Mouse (Mus musculus) kidney, embryonic 16.5 days (tissue): ENCODE data around the gene Cenpf. TPM values are rescaled to one million over a fixed set of nuclear protein-coding genes. Genes with fewer than 3 reads are reported as not detected.

Experiments
- ATAC-seq: fragments of 200-750 bp; cut with Nextera tagmentation; 2 replicates; pipeline ENCODE4 v1.8.0; 2017; ENCODE audit warnings: moderate TSS enrichment; ENCODE audit not compliant: low FRiP score, low TSS enrichment
- H3K27ac ChIP-seq: fragments of 300-500 bp; sonication (generic); 2 replicates; pipeline ENCODE4 v1.5.1; 2014; ENCODE audit warnings: low read length
- H3K27me3 ChIP-seq: fragments of 300-500 bp; sonication (generic); 2 replicates; pipeline ENCODE4 v1.6.1; 2014; ENCODE audit warnings: low read length, control low read depth, mixed read lengths; ENCODE audit not compliant: insufficient read depth
- H3K36me3 ChIP-seq: fragments of 300-500 bp; sonication (generic); 2 replicates; pipeline ENCODE4 v1.6.1; 2014; ENCODE audit warnings: low read length, control low read depth, mixed read lengths; ENCODE audit not compliant: insufficient read depth
- H3K4me1 ChIP-seq: fragments of 300-500 bp; sonication (generic); 2 replicates; pipeline ENCODE4 v1.6.1; 2014; ENCODE audit warnings: low read length, control low read depth, mixed read lengths; ENCODE audit not compliant: insufficient read depth
- H3K4me2 ChIP-seq: fragments of 300-500 bp; sonication (generic); replicated peaks from 2 replicates; pipeline ENCODE4 v1.6.1; 2014; ENCODE audit warnings: low read depth, low read length
- H3K4me3 ChIP-seq: fragments of 300-500 bp; sonication (generic); 2 replicates; pipeline ENCODE4 v1.5.1; 2014; ENCODE audit warnings: mild to moderate bottlenecking, low read length
- H3K9ac ChIP-seq: fragments of 300-500 bp; sonication (generic); replicated peaks from 2 replicates; pipeline ENCODE4 v1.6.1; 2014; ENCODE audit warnings: low read length
- H3K9me3 ChIP-seq: fragments of 300-500 bp; sonication (generic); 2 replicates; pipeline ENCODE4 v1.6.1; 2016; ENCODE audit warnings: low read length, control low read depth
- WGBS: fragments of 180-500 bp; shearing (Covaris S2); extraction: QIAGEN DNeasy Blood & Tissue Kit; methylation state at CpG from one replicate; pipeline ENCODE4 v1.1.7; 2014; 5-methylcytosine and 5-hydroxymethylcytosine counted together
- polyA plus RNA-seq: library from polyadenylated mRNA; unstranded; fragments of >200 nt; fragmentation: Nextera tagmentation; extraction: Ambion mirVana; gene quantifications from 2 replicates; pipeline ENCODE4 v1.2.1, GENCODE M21; 2015

Cenpf gene
- 65.4 and 87.1 TPM in 2 replicates for polyA plus RNA-seq

GRCm38 (mm10) chr1:189687654-189688387 lies at the start of gene Cenpf:
Gene Cenpf (minus strand): TSS chr1:189688086.
- Histone ChIP-seq H3K9ac (peak within 1 kb of the TSS; percentile 83), H3K4me2 (peak within 1 kb of the TSS; percentile 76), H3K27ac (0 out of 2 replicates have a peak within 1 kb of the TSS, but pooled peaks have one; percentile 36), H3K4me1 (peaks cover 36% of the 10 kb centered on the region), H3K27me3 (no peaks in the 10 kb centered on the region), H3K9me3 (no peaks in the 10 kb centered on the region), H3K4me3 (peak within 1 kb of the TSS; percentile 79), H3K36me3 (peaks cover 19% of the 10 kb centered on the region)
- ATAC-seq: peak; percentile 100
- under 1% methylated on average over 48 of the region's 55 CpGs for WGBS

GRCm38 (mm10) chr1:189732156-189732555 lies 44.3 kb upstream of the Cenpf start:
- WGBS: 56% methylated on average over 8 of the region's 8 CpGs
- H3K36me3 ChIP-seq: no peaks in the 10 kb centered on the region
- no peak for ATAC-seq
- peak overlapping the region; percentile 0; the same call in 1 of the 2 replicates for H3K4me3 ChIP-seq
- peak overlapping the region; percentile 24; the same call in 1 of the 2 replicates for H3K9ac ChIP-seq
- H3K4me2 ChIP-seq: peak overlapping the region; percentile 82
- H3K27ac ChIP-seq: peak overlapping the region; percentile 16
- no peaks in the 10 kb centered on the region for H3K9me3 ChIP-seq
- H3K27me3 ChIP-seq: no peaks in the 10 kb centered on the region
- peaks cover 42% of the 10 kb centered on the region for H3K4me1 ChIP-seq

- peak overlapping the region; percentile 24; the same call in 1 of the 2 replicates for H3K9ac ChIP-seq
- peak overlapping the region; percentile 16 for H3K27ac ChIP-seq
- H3K4me1 ChIP-seq: peaks cover 46% of the 10 kb centered on the region
- ATAC-seq: no peak
- no peaks in the 10 kb centered on the region for H3K27me3 ChIP-seq
- WGBS: 62% methylated on average over 10 of the region's 10 CpGs
- H3K9me3 ChIP-seq: no peaks in the 10 kb centered on the region
- H3K36me3 ChIP-seq: no peaks in the 10 kb centered on the region
- peak overlapping the region; percentile 82 for H3K4me2 ChIP-seq
- H3K4me3 ChIP-seq: peak overlapping the region; percentile 0; the same call in 1 of the 2 replicates
These were observed 43.8 kb upstream of the Cenpf start for GRCm38 (mm10) chr1:189731697-189732096.

GRCm38 (mm10) chr1:189729141-189729815 lies 41.4 kb upstream of the Cenpf start:
- 4% methylated on average over 17 of the region's 17 CpGs for WGBS
- H3K27ac ChIP-seq: peak overlapping the region; percentile 98
- H3K4me1 ChIP-seq: peaks cover 58% of the 10 kb centered on the region
- no peaks in the 10 kb centered on the region for H3K27me3 ChIP-seq
- H3K36me3 ChIP-seq: no peaks in the 10 kb centered on the region
- peak overlapping the region; percentile 95 for H3K4me3 ChIP-seq
- H3K4me2 ChIP-seq: peak overlapping the region; percentile 82
- peak overlapping the region; percentile 96 for H3K9ac ChIP-seq
- no peaks in the 10 kb centered on the region for H3K9me3 ChIP-seq
- no peak for ATAC-seq

- ATAC-seq: no peak
- Histone ChIP-seq H3K4me2 (peak overlapping the region; percentile 82), H3K27me3 (no peaks in the 10 kb centered on the region), H3K9me3 (no peaks in the 10 kb centered on the region), H3K4me3 (peak overlapping the region; percentile 95), H3K36me3 (no peaks in the 10 kb centered on the region), H3K4me1 (peaks cover 58% of the 10 kb centered on the region), H3K27ac (peak overlapping the region; percentile 98), H3K9ac (peak overlapping the region; percentile 96)
- 0% methylated on average over 15 of the region's 15 CpGs for WGBS
These were observed 40.9 kb upstream of the Cenpf start for GRCm38 (mm10) chr1:189728784-189729115.

GRCm38 (mm10) chr1:189727884-189728783 lies 40.2 kb upstream of the Cenpf start, which contains the start of gene Ptpn14:
Gene Ptpn14 (plus strand): TSS chr1:189728268.
- no peaks in the 10 kb centered on the region for H3K9me3 ChIP-seq
- peak within 1 kb of the TSS; percentile 98 for H3K27ac ChIP-seq
- H3K27me3 ChIP-seq: no peaks in the 10 kb centered on the region
- H3K4me3 ChIP-seq: peak within 1 kb of the TSS; percentile 95
- peaks cover 58% of the 10 kb centered on the region for H3K4me1 ChIP-seq
- ATAC-seq: peak; percentile 93
- H3K4me2 ChIP-seq: peak within 1 kb of the TSS; percentile 82
- no peaks in the 10 kb centered on the region for H3K36me3 ChIP-seq
- peak within 1 kb of the TSS; percentile 96 for H3K9ac ChIP-seq
- under 1% methylated on average over 92 of the region's 98 CpGs for WGBS

GRCm38 (mm10) chr1:189727346-189727883 lies 39.5 kb upstream of the Cenpf start:
- Histone ChIP-seq H3K36me3 (no peaks in the 10 kb centered on the region), H3K4me3 (peak overlapping the region; percentile 95), H3K4me2 (peak overlapping the region; percentile 82), H3K27ac (peak overlapping the region; percentile 98), H3K9me3 (no peaks in the 10 kb centered on the region), H3K27me3 (no peaks in the 10 kb centered on the region), H3K4me1 (peaks cover 53% of the 10 kb centered on the region), H3K9ac (peak overlapping the region; percentile 96)
- WGBS: under 1% methylated on average over 22 of the region's 22 CpGs
- peak; percentile 78 for ATAC-seq

GRCm38 (mm10) chr1:189726121-189726520 lies 38.2 kb upstream of the Cenpf start:
- Histone ChIP-seq H3K9me3 (no peaks in the 10 kb centered on the region), H3K27ac (peak overlapping the region; percentile 98), H3K27me3 (no peaks in the 10 kb centered on the region), H3K36me3 (no peaks in the 10 kb centered on the region), H3K4me3 (no peak overlapping the region), H3K9ac (no peak overlapping the region; the same call in 1 of the 2 replicates), H3K4me1 (peaks cover 40% of the 10 kb centered on the region), H3K4me2 (no peak overlapping the region)
- 50% methylated on average over 4 of the region's 4 CpGs for WGBS
- peak; percentile 14 for ATAC-seq

- H3K27me3 ChIP-seq: no peaks in the 10 kb centered on the region
- peaks cover 12% of the 10 kb centered on the region for H3K4me1 ChIP-seq
- H3K9ac ChIP-seq: no peak overlapping the region
- no peak overlapping the region for H3K27ac ChIP-seq
- H3K9me3 ChIP-seq: 0 out of 2 replicates have a peak, but pooled peaks cover 3% of the 10 kb centered on the region
- H3K36me3 ChIP-seq: no peaks in the 10 kb centered on the region
- no peak overlapping the region for H3K4me2 ChIP-seq
- no peak for ATAC-seq
- 74% methylated on average over 5 of the region's 5 CpGs for WGBS
- no peak overlapping the region for H3K4me3 ChIP-seq
These were observed 30.7 kb upstream of the Cenpf start for GRCm38 (mm10) chr1:189718600-189718999.
